Mouse (Mus musculus) testis, adult 2 months (tissue): Measurements from ENCODE around the gene Gas2l1.

Source experiments
- CTCF ChIP-seq: fragments of 200-500 bp; IDR thresholded peaks from 2 replicates; pipeline ENCODE4 v1.5.1; 2012; ENCODE audit warnings: low read depth, mild to moderate bottlenecking, inconsistent platforms, low read length, moderate library complexity; ENCODE audit not compliant: control insufficient read depth, insufficient read depth, insufficient replicate concordance
- POLR2A ChIP-seq: fragments of 200-500 bp; IDR thresholded peaks from 2 replicates; pipeline ENCODE4 v1.6.1; 2012; ENCODE audit warnings: low read depth, mild to moderate bottlenecking, inconsistent platforms, low read length, moderate library complexity; ENCODE audit not compliant: control insufficient read depth

DNA sequence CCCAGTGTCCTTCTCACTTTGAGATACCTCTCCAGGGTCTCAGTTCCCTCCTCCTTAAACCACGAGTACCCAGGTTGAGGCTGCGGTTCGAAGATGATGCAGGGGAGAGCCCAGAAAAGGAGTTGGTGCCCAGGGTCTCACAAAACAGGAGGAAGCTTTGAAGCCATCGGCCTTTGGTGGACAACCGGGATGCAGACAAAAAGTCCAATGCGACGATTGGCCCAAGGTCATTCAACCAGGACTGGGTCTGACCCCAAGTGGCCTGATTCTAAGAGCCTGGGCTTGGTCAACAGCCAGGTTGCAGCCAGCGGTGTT is 7.6 kb downstream of the Gas2l1 start:
- no peak for TF ChIP-seq CTCF
- TF ChIP-seq POLR2A: no peak
